Mouse (Mus musculus) inflammation-experienced regulatory T-cells, adult 16 weeks (primary cell): ENCODE results near the gene Gm20865. TPM values are rescaled to one million over a fixed set of nuclear protein-coding genes. Genes with fewer than 3 reads are reported as not detected.

Experiments used
- polyA plus RNA-seq: library from polyadenylated mRNA; unstranded; fragments of 100-300 nt; shearing (Covaris generic); gene quantifications from one replicate; pipeline ENCODE4 v1.2.1, GENCODE M21; 2017

Gm20865 gene
- not detected for polyA plus RNA-seq

DNA sequence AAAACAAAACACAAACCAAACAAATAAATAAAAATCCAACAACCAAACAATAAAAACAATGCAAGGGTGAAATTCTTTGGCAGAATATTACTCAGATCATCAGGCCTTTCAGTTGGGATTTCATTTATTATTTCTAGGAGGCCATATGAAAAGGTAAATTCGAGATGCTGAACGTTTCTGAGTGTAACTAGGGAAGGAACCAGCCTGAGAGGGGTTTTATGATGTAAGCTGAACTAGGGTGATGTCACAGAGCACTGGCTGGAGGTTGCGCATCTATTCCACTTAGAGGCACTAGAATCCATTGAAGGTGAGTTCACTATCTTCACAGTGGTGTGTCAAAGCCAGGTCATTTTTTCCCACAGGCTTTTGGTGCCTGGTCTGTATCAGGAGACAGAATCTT lies at the start of gene Gm20865:
Gene Gm20865, plus strand, starts transcription at position 301 of the 400 bp plus-strand sequence.

Other genes with a start within 250 kb of the Gm20865 start
- not detected for gene Gm29866, start 247.9 kb upstream of the Gm20865 start, polyA plus RNA-seq
- gene Gm20909, start 77.0 kb upstream of the Gm20865 start, polyA plus RNA-seq = not detected